Mouse (Mus musculus) kidney, adult 2 months (tissue): ENCODE measurements around the gene Ak7.

ENCODE experiments used
- CTCF ChIP-seq: fragments of 200-500 bp; conservative IDR thresholded peaks from 2 replicates; pipeline ENCODE4 v1.5.1; 2011; ENCODE audit warnings: low read depth, mild to moderate bottlenecking, control low read depth, low read length, moderate library complexity, mixed read lengths; ENCODE audit not compliant: insufficient read depth, insufficient read length
- POLR2A ChIP-seq: fragments of 200-500 bp; IDR thresholded peaks from one replicate; pipeline ENCODE4 v1.6.1; 2011; ENCODE audit warnings: low read depth, low read length, control low read depth

- TF ChIP-seq CTCF = no peak
- no peak for TF ChIP-seq POLR2A
Measured at GRCm38 (mm10) chr12:105705799-105706487, at the start of gene Ak7.
